Mouse (Mus musculus): Measurements from ENCODE around the gene Kpna4. TPM values are rescaled to one million over a fixed set of nuclear protein-coding genes. Genes with fewer than 3 reads are reported as not detected.
"Not testable (repeated sequence)": the region's sequence is repeated elsewhere in the genome, so short reads cannot be mapped to it uniquely, and the experiment has no call there.

Gene Kpna4
- total RNA-seq, 1 experiment from 2014 or later: 70.6 TPM

- peak; percentile 75 for ATAC-seq (replicated peaks in 1 of 2; ENCODE audit: insufficient read depth in 1 of 2, low FRiP score in 2 of 2, low TSS enrichment in 1 of 2, low read depth in 1 of 2, poor library complexity in 2 of 2, severe bottlenecking in 2 of 2)
These were observed 82.1 kb downstream of the Kpna4 start, which contains the start of gene Trim59 for GRCm38 (mm10) chr3:69044645-69045399. Trim59 (minus strand) TSS chr3:69044755.

GRCm38 (mm10) chr3:69044167-69044591, 82.7 kb downstream of the Kpna4 start:
- peak in 1 of 2 experiments; percentile 20; a peak in 2 of 4 replicates for ATAC-seq (replicated peaks in 1 of 2; ENCODE audit: insufficient read depth in 1 of 2, low FRiP score in 2 of 2, low TSS enrichment in 1 of 2, low read depth in 1 of 2, poor library complexity in 2 of 2, severe bottlenecking in 2 of 2)

GRCm38 (mm10) chr3:69041298-69041697, 85.6 kb downstream of the Kpna4 start:
- peak; percentile 56 to 57 for ATAC-seq (replicated peaks in 1 of 2; ENCODE audit: insufficient read depth in 1 of 2, low FRiP score in 2 of 2, low TSS enrichment in 1 of 2, low read depth in 1 of 2, poor library complexity in 2 of 2, severe bottlenecking in 2 of 2)

- ATAC-seq (replicated peaks in 1 of 2; ENCODE audit: insufficient read depth in 1 of 2, low FRiP score in 2 of 2, low TSS enrichment in 1 of 2, low read depth in 1 of 2, poor library complexity in 2 of 2, severe bottlenecking in 2 of 2): no peak
These were observed 86.8 kb downstream of the Kpna4 start for GRCm38 (mm10) chr3:69040105-69040504.

- no peak for ATAC-seq (replicated peaks in 1 of 2; ENCODE audit: insufficient read depth in 1 of 2, low FRiP score in 2 of 2, low TSS enrichment in 1 of 2, low read depth in 1 of 2, poor library complexity in 2 of 2, severe bottlenecking in 2 of 2)
These were observed 100.7 kb downstream of the Kpna4 start for GRCm38 (mm10) chr3:69026133-69026783.

GRCm38 (mm10) chr3:69020764-69021163, 106.1 kb downstream of the Kpna4 start:
- ATAC-seq (replicated peaks in 1 of 2; ENCODE audit: insufficient read depth in 1 of 2, low FRiP score in 2 of 2, low TSS enrichment in 1 of 2, low read depth in 1 of 2, poor library complexity in 2 of 2, severe bottlenecking in 2 of 2): no peak

- 0 out of 4 replicates have a peak, but pooled peaks of 1 of the 2 experiments have one; percentile 32 for ATAC-seq (replicated peaks in 1 of 2; ENCODE audit: insufficient read depth in 1 of 2, low FRiP score in 2 of 2, low TSS enrichment in 1 of 2, low read depth in 1 of 2, poor library complexity in 2 of 2, severe bottlenecking in 2 of 2)
These were observed 106.6 kb downstream of the Kpna4 start for GRCm38 (mm10) chr3:69020285-69020684.

GRCm38 (mm10) chr3:69018635-69019034, 108.3 kb downstream of the Kpna4 start:
- ATAC-seq (replicated peaks in 1 of 2; ENCODE audit: insufficient read depth in 1 of 2, low FRiP score in 2 of 2, low TSS enrichment in 1 of 2, low read depth in 1 of 2, poor library complexity in 2 of 2, severe bottlenecking in 2 of 2): not testable (repeated sequence)

GRCm38 (mm10) chr3:69017181-69017580, 109.7 kb downstream of the Kpna4 start:
- peak in 1 of 2 experiments; percentile 60; a peak in 2 of 4 replicates for ATAC-seq (replicated peaks in 1 of 2; ENCODE audit: insufficient read depth in 1 of 2, low FRiP score in 2 of 2, low TSS enrichment in 1 of 2, low read depth in 1 of 2, poor library complexity in 2 of 2, severe bottlenecking in 2 of 2)

Other genes starting within 250 kb of the Kpna4 start
- gene Ift80, start 122.5 kb downstream of the Kpna4 start, total RNA-seq (2017): 33.7 and 36.8 TPM in 2 replicates
- gene Smc4, start 122.4 kb downstream of the Kpna4 start, total RNA-seq (2017): 470 and 545 TPM in 2 replicates
- 27.8 and 34.1 TPM in 2 replicates for gene Trim59, start 82.4 kb downstream of the Kpna4 start, total RNA-seq (2017)
- 1.0 TPM in 1 of 2 replicates, not detected in the other for gene Arl14, start 95.3 kb upstream of the Kpna4 start, total RNA-seq (2017)
- 3.9 and 5.0 TPM in 2 replicates for gene Ppm1l, start 189.7 kb upstream of the Kpna4 start, total RNA-seq (2017)

All from hematopoietic stem cell, adult 5-6 weeks (primary cell).